Mouse (Mus musculus): Measurements from ENCODE around the gene Scimp. TPM values are rescaled to one million over a fixed set of nuclear protein-coding genes. Genes with fewer than 3 reads are reported as not detected.
A peak's percentile ranks its signal among the peaks of the same experiment; 100 is the strongest.
"Not testable (repeated sequence)": the region's sequence is repeated elsewhere in the genome, so short reads cannot be mapped to it uniquely, and the experiment has no call there.

Gene Scimp
- polyA plus RNA-seq, 3 experiments from 2014 or later = 0.67 to 1.1 TPM; not detected in 1

- ATAC-seq = peak; percentile 80
These were observed 48.2 kb downstream of the Scimp start, which contains the start of gene Zfp3 for GRCm38 (mm10) chr11:70763936-70764808. Gene Zfp3 (plus strand): TSS chr11:70764209.

GRCm38 (mm10) chr11:70763582-70763935 is 48.8 kb downstream of the Scimp start:
- ATAC-seq = no peak

DNA sequence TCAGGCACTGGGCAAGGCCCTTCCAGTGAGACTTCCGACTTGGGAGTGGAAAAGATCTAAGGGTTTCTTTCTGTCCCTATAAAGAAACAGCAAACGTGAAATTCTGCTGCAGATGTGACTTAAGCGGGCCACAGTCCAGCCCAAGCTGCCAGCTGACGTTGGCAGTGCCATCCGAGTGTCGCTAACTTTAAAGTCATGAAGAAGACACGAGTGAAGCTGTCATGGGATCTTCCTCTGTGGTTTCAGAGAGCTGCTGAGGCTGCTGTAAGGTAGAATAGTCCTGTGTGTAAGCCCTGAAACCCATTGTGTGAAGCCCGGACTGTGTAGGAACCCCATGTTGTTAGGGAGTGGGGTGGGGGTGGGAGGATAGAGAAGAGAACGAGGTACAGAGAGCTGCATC is 49.7 kb downstream of the Scimp start:
- no peak for ATAC-seq

- ATAC-seq = not testable (repeated sequence)
These were observed 51.9 kb downstream of the Scimp start for GRCm38 (mm10) chr11:70760446-70760845.

- peak; percentile 88 for ATAC-seq
These were observed 56.7 kb downstream of the Scimp start for GRCm38 (mm10) chr11:70755645-70756044.

GRCm38 (mm10) chr11:70754958-70755357 is 57.4 kb downstream of the Scimp start:
- ATAC-seq = no peak

GRCm38 (mm10) chr11:70754476-70754875 is 57.9 kb downstream of the Scimp start:
- ATAC-seq = no peak

DNA sequence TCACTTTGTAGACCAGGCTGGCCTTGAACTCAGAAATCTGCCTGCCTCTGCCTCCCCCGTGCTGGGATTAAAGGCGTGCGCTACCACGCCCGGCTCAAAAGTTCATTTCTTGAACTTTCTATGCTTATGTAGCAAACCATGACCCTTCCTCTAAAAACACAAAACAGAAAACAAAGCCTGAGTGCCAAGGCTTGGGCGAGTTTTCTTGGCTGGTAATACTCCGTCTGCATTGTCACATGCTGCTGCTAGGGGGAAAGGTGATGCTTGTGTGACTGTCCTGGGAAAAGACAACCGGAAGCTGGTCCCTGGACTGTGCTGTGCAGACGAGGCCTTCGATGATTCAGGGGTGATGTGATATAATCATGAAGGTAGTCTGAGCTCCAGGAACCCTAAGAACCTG is 59.2 kb downstream of the Scimp start:
- no peak for ATAC-seq

GRCm38 (mm10) chr11:70752337-70753017 is 59.9 kb downstream of the Scimp start:
- no peak for ATAC-seq

DNA sequence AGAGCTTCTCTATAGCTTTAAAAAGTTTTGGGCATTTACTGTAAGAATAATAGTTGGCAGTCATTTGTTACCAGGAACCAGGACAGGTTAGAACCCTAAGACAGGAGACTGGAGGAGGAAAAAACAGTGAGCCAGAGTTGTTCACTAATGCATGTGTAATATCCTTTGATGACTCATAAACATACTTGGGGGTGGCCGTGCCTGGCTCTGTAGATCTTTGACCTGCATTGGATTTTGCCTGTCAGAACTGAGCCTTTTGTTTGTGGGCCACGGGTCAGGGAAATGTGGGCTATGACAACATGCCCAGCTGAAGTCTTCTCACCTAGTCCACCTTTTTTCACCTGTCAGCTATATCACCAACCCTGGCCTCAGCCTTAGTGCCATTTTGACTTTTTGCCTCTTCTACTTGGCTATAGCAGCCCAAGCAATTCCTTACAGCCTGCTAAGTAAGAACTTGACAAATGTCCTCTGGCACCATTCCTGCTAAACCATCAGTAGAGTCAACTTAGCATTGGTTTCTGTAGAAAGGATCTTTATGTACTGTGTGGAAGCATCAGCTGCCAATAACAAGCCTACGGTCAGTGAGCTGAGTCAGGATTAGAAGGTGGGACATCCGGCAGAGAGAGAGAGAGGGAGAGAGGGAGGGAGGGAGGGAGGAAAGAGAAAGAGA is 64.4 kb downstream of the Scimp start:
- no peak for ATAC-seq

- no peak for ATAC-seq
These were observed 66.8 kb downstream of the Scimp start for GRCm38 (mm10) chr11:70745636-70746035.

DNA sequence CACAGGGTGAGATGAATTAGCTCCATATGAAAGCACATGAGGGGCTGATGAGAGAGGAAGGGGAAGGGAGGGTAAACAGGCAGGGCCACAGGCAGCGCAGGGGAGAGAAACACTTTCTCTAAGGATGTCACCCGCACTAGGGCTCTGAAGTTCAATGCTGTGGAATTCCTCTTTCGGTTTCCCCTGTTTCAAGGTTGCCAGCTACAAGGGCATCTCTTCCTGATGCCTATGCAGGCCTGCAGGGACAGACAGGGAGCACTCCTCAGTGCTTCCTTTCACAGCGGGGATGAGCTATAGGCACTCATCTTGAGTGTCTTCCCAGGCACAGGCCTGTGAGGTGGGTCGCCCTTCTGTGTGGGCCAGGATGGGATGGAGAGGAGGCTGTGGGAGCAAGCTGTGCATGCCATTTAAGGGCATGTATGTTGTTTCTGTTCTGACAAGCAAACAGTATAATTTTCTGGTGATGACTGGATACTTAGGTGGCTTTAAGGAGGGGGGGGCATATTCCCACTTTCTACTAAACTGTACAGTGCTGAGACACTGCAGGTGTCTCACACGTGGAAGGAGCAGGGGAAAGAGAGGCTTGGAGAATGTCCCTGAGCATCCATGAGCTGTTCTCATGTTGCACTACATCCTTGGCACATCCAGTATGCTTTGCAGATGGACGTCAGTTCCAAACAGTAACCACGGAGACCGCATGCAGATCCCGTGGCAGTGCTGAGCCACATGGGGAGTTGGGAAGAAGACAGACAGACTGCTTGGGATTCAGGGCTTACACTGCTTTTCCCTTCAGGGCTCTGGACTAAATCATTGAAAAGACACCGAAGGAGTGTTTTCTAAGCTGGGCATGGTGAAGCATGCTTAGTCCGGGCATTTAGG is 69.6 kb downstream of the Scimp start:
- ATAC-seq = no peak

GRCm38 (mm10) chr11:70742117-70742516 is 70.3 kb downstream of the Scimp start:
- no peak for ATAC-seq

- no peak for ATAC-seq
These were observed 70.8 kb downstream of the Scimp start for GRCm38 (mm10) chr11:70741603-70742002.

Other genes with a start within 250 kb of the Scimp start
- gene Mink1, start 249.7 kb downstream of the Scimp start, polyA plus RNA-seq (2017; shearing (Covaris generic)) = 10 to 100 TPM in 1 of 3 experiments, 1 to 10 TPM in 2; 6.2 to 11.8 (median 9.2) TPM
- not detected for gene 4930544D05Rik, start 196.7 kb downstream of the Scimp start, polyA plus RNA-seq (2017; shearing (Covaris generic))
- 1 to 10 TPM in 1 of 3 experiments, under 1 TPM in 2; 0.51 to 3.0 (median 0.78) TPM for gene Chrne, start 193.4 kb downstream of the Scimp start, polyA plus RNA-seq (2017; shearing (Covaris generic))
- under 1 TPM; 0.17 to 0.69 (median 0.21) TPM for gene Gp1ba, start 173.5 kb downstream of the Scimp start, polyA plus RNA-seq (2017; shearing (Covaris generic))
- gene Rnf167, start 165.4 kb downstream of the Scimp start, polyA plus RNA-seq (2017; shearing (Covaris generic)) = 100 to 1,000 TPM; 276 to 454 (median 423) TPM
- 100 to 1,000 TPM in 2 of 3 experiments, 10 to 100 TPM in 1; 85.3 to 111 (median 111) TPM for gene Slc25a11, start 165.1 kb downstream of the Scimp start, polyA plus RNA-seq (2017; shearing (Covaris generic))
- 1,000 to 10,000 TPM; 3,037 to 4,758 (median 3,214) TPM for gene Pfn1, start 157.9 kb downstream of the Scimp start, polyA plus RNA-seq (2017; shearing (Covaris generic))
- 10 to 100 TPM in 2 of 3 experiments, 1 to 10 TPM in 1; 6.2 to 27.4 (median 21.7) TPM for gene Eno3, start 155.4 kb downstream of the Scimp start, polyA plus RNA-seq (2017; shearing (Covaris generic))
- 100 to 1,000 TPM; 131 to 155 (median 137) TPM for gene Spag7, start 143.2 kb downstream of the Scimp start, polyA plus RNA-seq (2017; shearing (Covaris generic))
- 10 to 100 TPM; 11.5 to 17.1 (median 12.8) TPM for gene Camta2, start 124.5 kb downstream of the Scimp start, polyA plus RNA-seq (2017; shearing (Covaris generic))
- gene Inca1, start 112.4 kb downstream of the Scimp start, polyA plus RNA-seq (2017; shearing (Covaris generic)) = 1 to 10 TPM in 1 of 3 experiments, under 1 TPM in 1, not detected in 1; 0.44 to 1.0 TPM
- gene Kif1c, start 112.0 kb downstream of the Scimp start, polyA plus RNA-seq (2017; shearing (Covaris generic)) = 1 to 10 TPM in 2 of 3 experiments, under 1 TPM in 1; 0.99 to 2.0 (median 1.3) TPM
- 1 to 10 TPM; 3.4 to 5.8 (median 4.6) TPM for gene Zfp3, start 48.4 kb downstream of the Scimp start, polyA plus RNA-seq (2017; shearing (Covaris generic))
- 10 to 100 TPM in 2 of 3 experiments, 1 to 10 TPM in 1; 9.9 to 13.0 (median 11.4) TPM for gene Rabep1, start 32.2 kb upstream of the Scimp start, polyA plus RNA-seq (2017; shearing (Covaris generic))
- 10 to 100 TPM; 68.9 to 98.8 (median 83.6) TPM for gene Nup88, start 157.4 kb upstream of the Scimp start, polyA plus RNA-seq (2017; shearing (Covaris generic))
- gene Rpain, start 157.6 kb upstream of the Scimp start, polyA plus RNA-seq (2017; shearing (Covaris generic)) = 10 to 100 TPM; 60.7 to 75.8 (median 72.5) TPM
- 10 to 100 TPM; 12.6 to 27.5 (median 15.5) TPM for gene C1qbp, start 170.4 kb upstream of the Scimp start, polyA plus RNA-seq (2017; shearing (Covaris generic))
- gene Dhx33, start 191.9 kb upstream of the Scimp start, polyA plus RNA-seq (2017; shearing (Covaris generic)) = 1 to 10 TPM; 4.8 to 6.8 (median 6.2) TPM
- 10 to 100 TPM; 16.3 to 21.6 (median 20.3) TPM for gene Mis12, start 207.0 kb upstream of the Scimp start, polyA plus RNA-seq (2017; shearing (Covaris generic))
- gene Derl2, start 207.3 kb upstream of the Scimp start, polyA plus RNA-seq (2017; shearing (Covaris generic)) = 100 to 1,000 TPM; 114 to 184 (median 122) TPM
- 10 to 100 TPM; 10.7 to 20.4 (median 17.8) TPM for gene 6330403K07Rik, start 220.9 kb upstream of the Scimp start, polyA plus RNA-seq (2017; shearing (Covaris generic))